Mouse (Mus musculus) liver, embryonic 15.5 days (tissue): ENCODE data around the gene Zfp341. TPM values are rescaled to one million over a fixed set of nuclear protein-coding genes. Genes with fewer than 3 reads are reported as not detected.

ENCODE experiments used
- ATAC-seq: fragments of 200-750 bp; cut with Nextera tagmentation; 2 replicates; pipeline ENCODE4 v1.8.0; 2017; ENCODE audit warnings: moderate number of reproducible peaks, mild to moderate bottlenecking, moderate library complexity; ENCODE audit not compliant: insufficient read depth
- H3K27ac ChIP-seq: fragments of 300-500 bp; sonication (generic); replicated peaks from 2 replicates; pipeline ENCODE4 v1.5.1; 2015; ENCODE audit warnings: mild to moderate bottlenecking, inconsistent platforms
- H3K27me3 ChIP-seq: fragments of 300-500 bp; sonication (generic); 2 replicates; pipeline ENCODE4 v1.6.1; 2015; ENCODE audit warnings: mild to moderate bottlenecking, inconsistent platforms
- H3K36me3 ChIP-seq: fragments of 300-500 bp; sonication (generic); replicated peaks from 2 replicates; pipeline ENCODE4 v1.6.1; 2015; ENCODE audit warnings: moderate library complexity, mild to moderate bottlenecking, inconsistent platforms
- H3K4me1 ChIP-seq: fragments of 300-500 bp; sonication (generic); replicated peaks from 2 replicates; pipeline ENCODE4 v1.6.1; 2015; ENCODE audit warnings: inconsistent platforms
- H3K4me2 ChIP-seq: fragments of 300-500 bp; sonication (generic); 2 replicates; pipeline ENCODE4 v1.6.1; 2015; ENCODE audit warnings: moderate library complexity, mild to moderate bottlenecking, inconsistent platforms
- H3K4me3 ChIP-seq: fragments of 300-500 bp; sonication (generic); replicated peaks from 2 replicates; pipeline ENCODE4 v1.5.1; 2015; ENCODE audit warnings: mild to moderate bottlenecking, inconsistent platforms
- H3K9ac ChIP-seq: fragments of 300-500 bp; sonication (generic); 2 replicates; pipeline ENCODE4 v1.6.1; 2015; ENCODE audit warnings: moderate library complexity, mild to moderate bottlenecking, inconsistent platforms
- H3K9me3 ChIP-seq: fragments of 300-500 bp; sonication (generic); replicated peaks from 2 replicates; pipeline ENCODE4 v1.6.1; 2016; ENCODE audit warnings: inconsistent platforms
- WGBS: fragments of 180-500 bp; shearing (Covaris S2); methylation state at CpG from one replicate; pipeline ENCODE4 v1.1.7; 2015; ENCODE audit warnings: mixed read lengths; ENCODE audit not compliant: insufficient replicate concordance; 5-methylcytosine and 5-hydroxymethylcytosine counted together
- polyA plus RNA-seq: library from polyadenylated mRNA; unstranded; fragments of >200 nt; fragmentation: Nextera tagmentation; extraction: Ambion mirVana; gene quantifications from 2 replicates; pipeline ENCODE4 v1.2.1, GENCODE M21; 2015

The Zfp341 gene
- polyA plus RNA-seq, 1 experiment from 2014 or later = 2.6 TPM

DNA sequence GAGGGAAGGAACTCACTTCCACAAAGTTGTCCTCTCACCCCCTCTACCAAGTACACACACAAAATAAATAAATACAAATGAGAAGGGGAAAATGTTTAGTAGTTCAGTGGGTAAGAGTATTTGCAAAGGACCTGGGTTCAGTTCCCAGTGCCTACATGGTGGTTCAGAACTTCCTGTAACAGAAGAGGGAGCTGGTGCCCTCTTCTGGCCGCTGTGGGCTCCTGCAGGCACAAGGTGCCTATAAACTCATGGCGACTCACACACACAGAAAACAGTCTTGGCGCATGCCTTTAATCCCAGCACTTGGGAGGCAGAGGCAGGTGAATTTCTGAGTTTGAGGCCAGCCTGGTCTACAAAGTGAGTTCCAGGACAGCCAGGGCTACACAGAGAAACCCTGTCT, 25.4 kb downstream of the Zfp341 start:
- Histone ChIP-seq H3K9ac (no peak overlapping the region), H3K27me3 (no peaks in the 10 kb centered on the region), H3K36me3 (peaks cover 57% of the 10 kb centered on the region), H3K4me3 (no peak overlapping the region), H3K4me2 (no peak overlapping the region), H3K4me1 (peaks cover 42% of the 10 kb centered on the region), H3K9me3 (no peaks in the 10 kb centered on the region; the same call in 1 of the 2 replicates), H3K27ac (no peak overlapping the region)
- 90% methylated on average over 3 of the region's 3 CpGs for whole genome bisulfite sequencing
- ATAC-seq = no peak

DNA sequence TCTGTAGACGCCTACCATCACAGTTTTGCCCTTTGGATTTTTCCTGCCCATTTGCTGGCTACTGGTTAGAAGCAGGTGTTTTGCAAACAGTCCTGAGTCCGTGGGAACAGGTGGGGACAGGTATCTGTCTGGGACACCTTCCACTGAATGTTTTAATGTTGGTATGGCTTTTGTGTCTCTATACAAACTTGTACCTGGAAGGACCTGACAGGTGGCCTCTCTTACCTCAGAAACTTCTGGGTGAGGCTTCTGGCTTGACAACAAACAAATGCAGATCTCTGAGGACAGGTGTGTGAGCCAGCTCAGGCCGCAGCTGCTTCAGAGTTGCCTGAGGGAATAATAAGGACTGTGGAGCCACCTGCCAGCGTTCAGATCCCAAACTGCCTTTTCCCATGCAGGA, 26.0 kb downstream of the Zfp341 start:
- H3K4me1 ChIP-seq = peaks cover 40% of the 10 kb centered on the region
- no peaks in the 10 kb centered on the region for H3K27me3 ChIP-seq
- no peaks in the 10 kb centered on the region; the same call in 1 of the 2 replicates for H3K9me3 ChIP-seq
- H3K4me2 ChIP-seq = no peak overlapping the region
- no peak overlapping the region for H3K27ac ChIP-seq
- no peak overlapping the region for H3K4me3 ChIP-seq
- 86% methylated on average over 4 of the region's 4 CpGs for WGBS
- peaks cover 63% of the 10 kb centered on the region for H3K36me3 ChIP-seq
- ATAC-seq = no peak
- H3K9ac ChIP-seq = no peak overlapping the region

- Histone ChIP-seq H3K27ac (no peak overlapping the region), H3K4me3 (no peak overlapping the region), H3K36me3 (peaks cover 70% of the 10 kb centered on the region), H3K4me1 (peaks cover 21% of the 10 kb centered on the region), H3K9ac (no peak overlapping the region), H3K4me2 (no peak overlapping the region), H3K27me3 (no peaks in the 10 kb centered on the region), H3K9me3 (no peaks in the 10 kb centered on the region; the same call in 1 of the 2 replicates)
- 75% methylated on average over 8 of the region's 8 CpGs for WGBS
- ATAC-seq = no peak
These were observed 28.1 kb downstream of the Zfp341 start for GRCm38 (mm10) chr2:154641176-154641575.

DNA sequence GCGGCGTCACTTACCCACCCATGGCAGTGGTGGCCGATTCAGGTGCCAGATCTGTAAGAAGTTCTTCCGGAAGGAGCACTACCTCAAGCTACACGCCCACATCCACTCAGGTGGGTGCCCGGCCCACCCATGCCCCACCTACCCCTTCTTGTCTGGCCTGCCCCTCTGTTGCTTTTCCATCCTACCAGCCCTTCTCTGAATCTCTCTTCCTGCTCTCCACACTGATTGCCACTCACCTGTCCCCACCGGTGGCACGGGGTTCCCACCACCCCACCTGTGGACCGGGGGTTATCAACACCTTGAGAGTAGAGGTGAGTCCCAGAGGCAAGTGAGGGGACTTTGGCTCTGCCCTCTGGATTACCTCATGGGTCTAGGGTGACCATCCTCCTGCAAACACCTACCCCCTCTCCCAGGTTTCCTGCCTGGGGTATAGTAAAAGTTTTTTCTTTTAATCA, 28.9 kb downstream of the Zfp341 start:
- H3K27me3 ChIP-seq = no peaks in the 10 kb centered on the region
- H3K4me1 ChIP-seq = peaks cover 21% of the 10 kb centered on the region
- no peak for ATAC-seq
- no peaks in the 10 kb centered on the region; the same call in 1 of the 2 replicates for H3K9me3 ChIP-seq
- H3K36me3 ChIP-seq = peaks cover 70% of the 10 kb centered on the region
- no peak overlapping the region for H3K4me2 ChIP-seq
- H3K9ac ChIP-seq = no peak overlapping the region
- H3K27ac ChIP-seq = no peak overlapping the region
- H3K4me3 ChIP-seq = no peak overlapping the region
- 87% methylated on average over 9 of the region's 9 CpGs for WGBS

- Histone ChIP-seq H3K4me2 (no peak overlapping the region), H3K4me1 (peaks cover 21% of the 10 kb centered on the region), H3K27ac (no peak overlapping the region; the same call in 1 of the 2 replicates), H3K9me3 (no peaks in the 10 kb centered on the region; the same call in 1 of the 2 replicates), H3K9ac (no peak overlapping the region), H3K36me3 (peaks cover 63% of the 10 kb centered on the region), H3K4me3 (no peak overlapping the region), H3K27me3 (no peaks in the 10 kb centered on the region)
- no peak for ATAC-seq
- WGBS = 43% methylated on average over 6 of the region's 6 CpGs
These were observed 29.8 kb downstream of the Zfp341 start for GRCm38 (mm10) chr2:154642712-154643385.

GRCm38 (mm10) chr2:154646634-154647033, 33.5 kb downstream of the Zfp341 start:
- no peak overlapping the region for H3K27ac ChIP-seq
- no peaks in the 10 kb centered on the region; the same call in 1 of the 2 replicates for H3K9me3 ChIP-seq
- H3K4me1 ChIP-seq = peaks cover 21% of the 10 kb centered on the region
- ATAC-seq = no peak
- no peak overlapping the region for H3K4me3 ChIP-seq
- WGBS = 66% methylated on average over 5 of the region's 5 CpGs
- H3K36me3 ChIP-seq = peaks cover 31% of the 10 kb centered on the region
- H3K27me3 ChIP-seq = no peaks in the 10 kb centered on the region
- no peak overlapping the region for H3K4me2 ChIP-seq
- H3K9ac ChIP-seq = no peak overlapping the region

DNA sequence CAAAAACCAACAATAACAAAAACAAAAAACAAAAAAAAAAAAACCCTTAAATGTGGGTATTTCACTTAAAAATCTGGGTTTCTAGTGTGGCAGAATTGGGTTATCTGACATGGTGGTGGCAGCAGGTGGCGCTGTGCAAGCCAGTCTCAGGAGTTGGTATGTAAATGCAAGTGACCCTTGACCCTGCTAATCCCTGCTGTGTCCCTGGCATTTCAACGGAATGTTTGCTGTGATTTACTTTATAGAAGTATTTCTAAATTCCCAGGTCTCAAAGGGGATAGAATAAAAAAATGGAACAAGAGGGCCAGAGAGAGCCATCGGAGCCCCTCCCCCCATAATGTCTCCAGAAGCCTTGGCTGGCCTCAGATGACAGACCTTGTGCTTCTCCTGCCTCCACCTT, 35.0 kb downstream of the Zfp341 start:
- Histone ChIP-seq H3K36me3 (peaks cover 20% of the 10 kb centered on the region), H3K9me3 (no peaks in the 10 kb centered on the region; the same call in 1 of the 2 replicates), H3K4me2 (no peak overlapping the region), H3K9ac (no peak overlapping the region), H3K27ac (no peak overlapping the region), H3K4me3 (no peak overlapping the region), H3K4me1 (peaks cover 8% of the 10 kb centered on the region), H3K27me3 (no peaks in the 10 kb centered on the region)
- WGBS = 19% methylated on average over 3 of the region's 3 CpGs
- ATAC-seq = no peak

DNA sequence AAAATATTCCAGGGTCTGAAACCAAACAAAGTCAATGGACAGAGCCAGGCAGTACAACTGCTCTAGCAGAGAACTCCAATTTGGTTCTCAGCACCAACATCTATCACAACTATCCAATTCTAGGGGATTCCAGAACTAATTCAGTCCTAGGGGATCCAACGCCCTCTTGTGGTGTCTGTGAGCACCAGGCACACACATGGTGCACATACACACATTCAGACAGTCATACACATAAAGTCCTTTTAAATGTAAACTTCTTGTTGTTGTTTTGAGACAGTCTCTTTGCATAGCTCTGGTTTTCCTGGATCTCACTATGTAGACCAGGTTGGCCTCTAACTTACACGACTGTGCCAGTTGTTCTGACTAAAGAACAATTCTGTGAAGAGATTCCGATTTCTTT, 37.3 kb downstream of the Zfp341 start:
- Histone ChIP-seq H3K4me3 (no peak overlapping the region), H3K27ac (no peak overlapping the region), H3K4me2 (no peak overlapping the region), H3K9me3 (no peaks in the 10 kb centered on the region; the same call in 1 of the 2 replicates), H3K9ac (no peak overlapping the region), H3K27me3 (no peaks in the 10 kb centered on the region), H3K4me1 (0 out of 2 replicates have a peak, but pooled peaks cover 3% of the 10 kb centered on the region), H3K36me3 (peaks cover 4% of the 10 kb centered on the region)
- no peak for ATAC-seq
- 59% methylated on average over 3 of the region's 3 CpGs for WGBS

- H3K4me3 ChIP-seq = no peak within 1 kb of the TSS
- no peaks in the 10 kb centered on the region; the same call in 1 of the 2 replicates for H3K9me3 ChIP-seq
- H3K4me1 ChIP-seq = peaks cover 11% of the 10 kb centered on the region
- no peak for ATAC-seq
- WGBS = 48% methylated on average over 8 of the region's 8 CpGs
- H3K9ac ChIP-seq = no peak within 1 kb of the TSS
- no peak within 1 kb of the TSS for H3K4me2 ChIP-seq
- no peak within 1 kb of the TSS for H3K27ac ChIP-seq
- H3K36me3 ChIP-seq = no peaks in the 10 kb centered on the region; the same call in 1 of the 2 replicates
- H3K27me3 ChIP-seq = no peaks in the 10 kb centered on the region
These were observed 38.3 kb downstream of the Zfp341 start, which contains the start of gene Chmp4b for GRCm38 (mm10) chr2:154651363-154651762. Chmp4b (plus strand) TSS chr2:154651705.

- whole genome bisulfite sequencing = 93% methylated on average over 12 of the region's 12 CpGs
- no peaks in the 10 kb centered on the region; the same call in 1 of the 2 replicates for H3K9me3 ChIP-seq
These were observed 41.9 kb downstream of the Zfp341 start for GRCm38 (mm10) chr2:154654976-154655375.

GRCm38 (mm10) chr2:154655878-154656414, 42.8 kb downstream of the Zfp341 start:
- Histone ChIP-seq H3K27ac (peak overlapping the region; percentile 70), H3K27me3 (no peaks in the 10 kb centered on the region), H3K4me1 (peaks cover 40% of the 10 kb centered on the region), H3K9me3 (no peaks in the 10 kb centered on the region), H3K36me3 (peaks cover 7% of the 10 kb centered on the region), H3K4me3 (peak overlapping the region; percentile 82), H3K4me2 (peak overlapping the region; percentile 82), H3K9ac (peak overlapping the region; percentile 31)
- WGBS = 43% methylated on average over 2 of the region's 2 CpGs
- no peak for ATAC-seq

More at GRCm38 (mm10) chr2:154654976-154655375, 41.9 kb downstream of the Zfp341 start:
- Histone ChIP-seq H3K4me2 (no peak overlapping the region), H3K36me3 (no peaks in the 10 kb centered on the region), H3K4me1 (peaks cover 34% of the 10 kb centered on the region), H3K4me3 (no peak overlapping the region), H3K27ac (no peak overlapping the region), H3K27me3 (no peaks in the 10 kb centered on the region), H3K9ac (no peak overlapping the region)
- ATAC-seq = no peak
